ENCODE assay signal across 8 mouse cellular contexts in the genomic region with DNA sequence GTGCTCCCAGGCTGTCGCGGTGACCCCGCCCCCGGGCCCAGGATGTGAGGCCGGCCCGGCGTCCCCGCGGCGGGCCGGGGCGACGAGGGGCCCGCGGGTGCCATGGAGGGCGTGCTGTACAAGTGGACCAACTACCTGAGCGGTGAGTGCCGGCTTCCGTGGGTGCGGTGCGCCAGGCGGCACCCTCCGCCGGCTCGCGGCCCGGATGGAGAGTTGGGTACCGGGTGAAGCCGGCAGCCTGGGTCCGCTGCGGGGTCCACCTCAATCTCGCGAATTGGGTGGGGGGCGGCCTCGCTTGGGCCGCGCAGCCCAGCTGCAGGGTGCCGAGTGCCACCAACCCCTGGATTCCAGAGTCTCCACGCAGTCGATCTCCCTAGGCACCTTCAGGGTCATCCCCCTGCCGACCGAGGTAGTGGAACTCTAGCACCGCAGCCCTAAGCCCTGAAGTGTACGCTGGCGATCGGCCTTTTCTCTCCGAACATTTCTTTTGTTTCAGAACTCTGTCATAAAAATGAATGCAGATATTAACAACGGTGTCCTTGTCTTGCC. TPM values are rescaled to one million over a fixed set of nuclear protein-coding genes. Genes with fewer than 3 reads are reported as not detected.
DNase-seq lines count a peak whose midpoint lies in the region; ATAC-seq lines count a peak whose summit lies in the region.

No protein-coding gene starts in this region.

- H3K4me1 ChIP-seq in kidney, embryonic 15.5 days: peaks cover 46% of the 10 kb centered on the region
- H3K4me1 ChIP-seq in hindbrain, embryonic 13.5 days (replicated peaks): peaks cover 48% of the 10 kb centered on the region
- peaks cover 42% of the 10 kb centered on the region for H3K4me1 ChIP-seq in midbrain, embryonic 15.5 days

- peak overlapping the region; percentile 82 for H3K9ac ChIP-seq in kidney, embryonic 15.5 days
- peak overlapping the region; percentile 93 for H3K9ac ChIP-seq in hindbrain, embryonic 13.5 days
- H3K9ac ChIP-seq in midbrain, embryonic 15.5 days: peak overlapping the region; percentile 64

- under 1% methylated on average over 47 of the region's 48 CpGs for WGBS in kidney, embryonic 15.5 days
- WGBS in hindbrain, embryonic 13.5 days: under 1% methylated on average over 39 of the region's 48 CpGs
- under 1% methylated on average over 48 of the region's 48 CpGs for WGBS in midbrain, embryonic 15.5 days

- peak overlapping the region; percentile 83 for H3K4me2 ChIP-seq in kidney, embryonic 15.5 days
- peak overlapping the region; percentile 81 for H3K4me2 ChIP-seq in hindbrain, embryonic 13.5 days
- H3K4me2 ChIP-seq in midbrain, embryonic 15.5 days: peak overlapping the region; percentile 67

- ATAC-seq in kidney, embryonic 15.5 days (replicated peaks; ENCODE audit: low FRiP score): no peak; the same call in 1 of the 2 replicates
- peak; percentile 3 for ATAC-seq in activated CD4-positive, CD25-positive, alpha-beta regulatory T cell, adult 4 months
- peak; percentile 50; the same call in 1 of the 2 replicates for ATAC-seq in hindbrain, embryonic 13.5 days (ENCODE audit: low FRiP score)
- no peak; the same call in 1 of the 2 replicates for ATAC-seq in midbrain, embryonic 15.5 days (replicated peaks)

- no peak for DNase-seq in kidney, postnatal 36 days
- DNase-seq in right cerebral cortex, postnatal 14 days: no peak
- DNase-seq in frontal cortex, postnatal 14 days (ENCODE audit: low spot score in 2 of 2): no peak
- DNase-seq in gastrocnemius, postnatal 10 days: no peak

- H3K4me3 ChIP-seq in kidney, embryonic 15.5 days (replicated peaks): peak overlapping the region; percentile 89
- H3K4me3 ChIP-seq in hindbrain, embryonic 13.5 days: peak overlapping the region; percentile 94
- H3K4me3 ChIP-seq in midbrain, embryonic 15.5 days: peak overlapping the region; percentile 72

- H3K36me3 ChIP-seq in kidney, embryonic 15.5 days: no peaks in the 10 kb centered on the region
- no peaks in the 10 kb centered on the region for H3K36me3 ChIP-seq in hindbrain, embryonic 13.5 days
- H3K36me3 ChIP-seq in midbrain, embryonic 15.5 days (replicated peaks): no peaks in the 10 kb centered on the region

- no peaks in the 10 kb centered on the region for H3K9me3 ChIP-seq in kidney, embryonic 15.5 days (replicated peaks)
- H3K9me3 ChIP-seq in hindbrain, embryonic 13.5 days: no peaks in the 10 kb centered on the region
- H3K9me3 ChIP-seq in midbrain, embryonic 15.5 days: no peaks in the 10 kb centered on the region

- H3K27ac ChIP-seq in kidney, embryonic 15.5 days: peak overlapping the region; percentile 82
- H3K27ac ChIP-seq in hindbrain, embryonic 13.5 days: peak overlapping the region; percentile 81
- H3K27ac ChIP-seq in midbrain, embryonic 15.5 days: peak overlapping the region; percentile 77

- H3K27me3 ChIP-seq in kidney, embryonic 15.5 days: no peaks in the 10 kb centered on the region
- H3K27me3 ChIP-seq in hindbrain, embryonic 13.5 days: 0 out of 2 replicates have a peak, but pooled peaks cover 10% of the 10 kb centered on the region
- H3K27me3 ChIP-seq in midbrain, embryonic 15.5 days (replicated peaks): no peaks in the 10 kb centered on the region

RNA-seq across cellular contexts. Expression of gene Plekha8, which starts 0.5 kb away (rescaled TPM):
- 8.9 and 9.8 TPM in 2 replicates for polyA plus RNA-seq in kidney, embryonic 15.5 days (2015; fragmentation: Nextera tagmentation; extraction: Ambion mirVana)
- polyA plus RNA-seq in activated CD4-positive, CD25-positive, alpha-beta regulatory T cell, adult 4 months (2017; shearing (Covaris generic)): 1 to 10 TPM in 1 of 2 experiments, under 1 TPM in 1; 0.89 to 1.3 TPM
- 8.8 and 9.2 TPM in 2 replicates for polyA plus RNA-seq in hindbrain, embryonic 13.5 days (2015; fragmentation: Nextera tagmentation; extraction: Ambion mirVana)
- polyA plus RNA-seq in midbrain, embryonic 15.5 days (2015; fragmentation: Nextera tagmentation; extraction: Ambion mirVana): 9.5 and 10.5 TPM in 2 replicates
- total RNA-seq in gastrocnemius, postnatal 10 days (2021): 1 to 10 TPM; 6.0 to 7.5 TPM

RNA-seq across cellular contexts. Expression of gene Fkbp14, which starts 1.7 kb away (rescaled TPM):
- polyA plus RNA-seq in kidney, embryonic 15.5 days (2015; fragmentation: Nextera tagmentation; extraction: Ambion mirVana): 28.5 and 29.1 TPM in 2 replicates
- polyA plus RNA-seq in activated CD4-positive, CD25-positive, alpha-beta regulatory T cell, adult 4 months (2017; shearing (Covaris generic)): not detected
- 10.6 and 11.9 TPM in 2 replicates for polyA plus RNA-seq in hindbrain, embryonic 13.5 days (2015; fragmentation: Nextera tagmentation; extraction: Ambion mirVana)
- polyA plus RNA-seq in midbrain, embryonic 15.5 days (2015; fragmentation: Nextera tagmentation; extraction: Ambion mirVana): 7.0 and 7.8 TPM in 2 replicates
- total RNA-seq in gastrocnemius, postnatal 10 days (2021): 10 to 100 TPM; 20.9 to 26.6 TPM

RNA-seq across cellular contexts. Expression of gene Scrn1, which starts 29.1 kb away (rescaled TPM):
- 6.2 and 8.6 TPM in 2 replicates for polyA plus RNA-seq in kidney, embryonic 15.5 days (2015; fragmentation: Nextera tagmentation; extraction: Ambion mirVana)
- polyA plus RNA-seq in activated CD4-positive, CD25-positive, alpha-beta regulatory T cell, adult 4 months (2017; shearing (Covaris generic)): not detected
- 87.1 and 91.6 TPM in 2 replicates for polyA plus RNA-seq in hindbrain, embryonic 13.5 days (2015; fragmentation: Nextera tagmentation; extraction: Ambion mirVana)
- polyA plus RNA-seq in midbrain, embryonic 15.5 days (2015; fragmentation: Nextera tagmentation; extraction: Ambion mirVana): 119 and 123 TPM in 2 replicates
- total RNA-seq in gastrocnemius, postnatal 10 days (2021): 10 to 100 TPM; 14.3 to 15.9 TPM

Comparison
In these comparisons a context has a peak if more than half of its experiments do, and no peak if none do; other contexts are left out.
1. ATAC-seq: peak in activated CD4-positive, CD25-positive, alpha-beta regulatory T cell, adult 4 months (single experiment) and hindbrain, embryonic 13.5 days (single experiment); none in kidney, embryonic 15.5 days (single experiment) and midbrain, embryonic 15.5 days (single experiment).
2. Peak in every context shown above with its lines, with median percentiles within 50 percentile points of each other: H3K27ac ChIP-seq, H3K4me2 ChIP-seq, H3K4me3 ChIP-seq and H3K9ac ChIP-seq.